Comparison of ENCODE assay signal across 8 mouse cellular contexts in genomic region chr7:82174571-82175326, GRCm38 (mm10). TPM values are rescaled to one million over a fixed set of nuclear protein-coding genes. Genes with fewer than 3 reads are reported as not detected.
DNase-seq lines count a peak whose midpoint lies in the region.

No protein-coding gene starts in this region.

- DNase-seq in adrenal gland, adult 2 months, result peak; percentile 90
- peak; percentile 94 for DNase-seq in embryo, embryonic 10 days (ENCODE audit: low spot score)
- peak; percentile 73 for DNase-seq in gastrocnemius, postnatal 25 days
- DNase-seq in induced T-regulatory cell, adult 2 months (ENCODE audit: low read depth), result peak; percentile 64
- peak; percentile 91 to 94 for DNase-seq in left cerebral cortex, adult 18-20 months (ENCODE audit: low spot score in 2 of 2)
- peak; percentile 84 for DNase-seq in lung, postnatal 36 days
- DNase-seq in right cerebral cortex, adult 18-20 months, result peak; percentile 95
- peak; percentile 63 for DNase-seq in yolk sac, embryonic 10.5 days (ENCODE audit: low spot score)

RNA-seq across cellular contexts. Expression of gene Sh3gl3, which starts 1.1 kb away (rescaled TPM):
- 1 to 10 TPM; 5.8 to 7.9 TPM for total RNA-seq in adrenal gland, adult 2 months (2021)
- 0.49 and 0.70 TPM in 2 replicates for polyA plus RNA-seq in adrenal gland, adult 2 months (2012; rRNA removed)
- total RNA-seq in gastrocnemius, postnatal 25 days (2021), result under 1 TPM; 0.67 to 0.95 TPM
- total RNA-seq in left cerebral cortex, adult 18-20 months (2021), result 10 to 100 TPM; 41.9 to 49.7 TPM

Comparison
In these comparisons a context has a peak if more than half of its experiments do, and no peak if none do; other contexts are left out.
1. Peak in every context shown above with its lines: DNase-seq.
2. RNA of gene Sh3gl3, which starts 1.1 kb away (total RNA-seq): 41.9 to 49.7 TPM in left cerebral cortex, adult 18-20 months; 5.8 to 7.9 TPM in adrenal gland, adult 2 months and 0.67 to 0.95 TPM in gastrocnemius, postnatal 25 days; every median in the first group is over 4 times any median in the second.